Mouse (Mus musculus) liver, embryonic 11.5 days (tissue): ENCODE data around the gene Afap1. TPM values are rescaled to one million over a fixed set of nuclear protein-coding genes. Genes with fewer than 3 reads are reported as not detected.

ENCODE experiments used
- ATAC-seq: fragments of 200-750 bp; cut with Nextera tagmentation; replicated peaks from 2 replicates; pipeline ENCODE4 v1.8.0; 2017; ENCODE audit warnings: moderate number of reproducible peaks, mild to moderate bottlenecking, moderate TSS enrichment, moderate library complexity; ENCODE audit not compliant: low FRiP score
- DNase-seq: peaks from one replicate; pipeline ENCODE4 v3.0.0-alpha.2; 2017; ENCODE audit warnings: low spot score
- H3K27ac ChIP-seq: fragments of 300-500 bp; sonication (generic); 2 replicates; pipeline ENCODE4 v1.5.1; 2014; ENCODE audit warnings: mild to moderate bottlenecking, low read depth, low read length, control low read depth
- H3K27me3 ChIP-seq: fragments of 300-500 bp; sonication (generic); replicated peaks from 2 replicates; pipeline ENCODE4 v1.6.1; 2014; ENCODE audit warnings: low read length, mixed read lengths; ENCODE audit not compliant: control insufficient read depth, insufficient read depth
- H3K36me3 ChIP-seq: fragments of 300-500 bp; sonication (generic); 2 replicates; pipeline ENCODE4 v1.6.1; 2014; ENCODE audit warnings: mild to moderate bottlenecking, low read length, moderate library complexity, mixed read lengths; ENCODE audit not compliant: control insufficient read depth, insufficient read depth
- H3K4me1 ChIP-seq: fragments of 300-500 bp; sonication (generic); replicated peaks from 2 replicates; pipeline ENCODE4 v1.6.1; 2014; ENCODE audit warnings: low read length, mixed read lengths; ENCODE audit not compliant: control insufficient read depth, insufficient read depth
- H3K4me2 ChIP-seq: fragments of 300-500 bp; sonication (generic); 2 replicates; pipeline ENCODE4 v1.6.1; 2014; ENCODE audit warnings: mild to moderate bottlenecking, control low read depth, moderate library complexity
- H3K4me3 ChIP-seq: fragments of 300-500 bp; sonication (generic); 2 replicates; pipeline ENCODE4 v1.5.1; 2014; ENCODE audit warnings: low read depth, low read length, control low read depth
- H3K9ac ChIP-seq: fragments of 300-500 bp; sonication (generic); 2 replicates; pipeline ENCODE4 v1.6.1; 2014; ENCODE audit warnings: low read depth, low read length, control low read depth
- H3K9me3 ChIP-seq: fragments of 300-500 bp; sonication (generic); 2 replicates; pipeline ENCODE4 v1.6.1; 2016; ENCODE audit warnings: low read length, inconsistent platforms, mixed read lengths; ENCODE audit not compliant: control insufficient read depth
- WGBS: fragments of 180-500 bp; shearing (Covaris S2); extraction: QIAGEN DNeasy Blood & Tissue Kit; methylation state at CpG from one replicate; pipeline ENCODE4 v1.1.7; 2014; 5-methylcytosine and 5-hydroxymethylcytosine counted together
- polyA plus RNA-seq: library from polyadenylated mRNA; unstranded; fragments of >200 nt; fragmentation: Nextera tagmentation; extraction: Ambion mirVana; gene quantifications from 2 replicates; pipeline ENCODE4 v1.2.1, GENCODE M21; 2014

Gene Afap1
- polyA plus RNA-seq, 1 experiment from 2014 or later, result 6.8 TPM

GRCm38 (mm10) chr5:35901226-35901809, 8.2 kb downstream of the Afap1 start:
- peak overlapping the region; percentile 41 for H3K4me2 ChIP-seq
- 37% methylated on average over 11 of the region's 12 CpGs for WGBS
- peaks cover 14% of the 10 kb centered on the region for H3K4me1 ChIP-seq
- H3K4me3 ChIP-seq, result no peak overlapping the region
- H3K36me3 ChIP-seq, result no peaks in the 10 kb centered on the region
- no peak overlapping the region for H3K9ac ChIP-seq
- DNase-seq (no peak), ATAC-seq (peak; percentile 39)
- H3K27me3 ChIP-seq, result 0 out of 2 replicates have a peak, but pooled peaks cover under 1% of the 10 kb centered on the region
- no peaks in the 10 kb centered on the region for H3K9me3 ChIP-seq
- H3K27ac ChIP-seq, result peak overlapping the region; percentile 5

GRCm38 (mm10) chr5:35903456-35903855, 10.3 kb downstream of the Afap1 start:
- DNase-seq (no peak), ATAC-seq (no peak)
- H3K9ac ChIP-seq, result no peak overlapping the region
- no peak overlapping the region for H3K4me3 ChIP-seq
- H3K4me1 ChIP-seq, result peaks cover 14% of the 10 kb centered on the region
- no peak overlapping the region for H3K4me2 ChIP-seq
- H3K9me3 ChIP-seq, result no peaks in the 10 kb centered on the region
- H3K27ac ChIP-seq, result no peak overlapping the region
- H3K36me3 ChIP-seq, result no peaks in the 10 kb centered on the region
- WGBS, result 75% methylated on average over 8 of the region's 8 CpGs
- no peaks in the 10 kb centered on the region for H3K27me3 ChIP-seq

GRCm38 (mm10) chr5:35905283-35905682, 12.2 kb downstream of the Afap1 start:
- H3K9me3 ChIP-seq, result no peaks in the 10 kb centered on the region
- WGBS, result 59% methylated on average over 8 of the region's 8 CpGs
- H3K36me3 ChIP-seq, result no peaks in the 10 kb centered on the region
- ATAC-seq (no peak), DNase-seq (no peak)
- H3K4me1 ChIP-seq, result peaks cover 14% of the 10 kb centered on the region
- no peak overlapping the region for H3K27ac ChIP-seq
- H3K9ac ChIP-seq, result no peak overlapping the region
- H3K27me3 ChIP-seq, result no peaks in the 10 kb centered on the region
- no peak overlapping the region for H3K4me2 ChIP-seq
- no peak overlapping the region for H3K4me3 ChIP-seq

GRCm38 (mm10) chr5:35907090-35907489, 14.0 kb downstream of the Afap1 start:
- Histone ChIP-seq H3K27ac (no peak overlapping the region), H3K9me3 (no peaks in the 10 kb centered on the region), H3K4me1 (peaks cover 4% of the 10 kb centered on the region; the same call in 1 of the 2 replicates), H3K27me3 (no peaks in the 10 kb centered on the region), H3K4me3 (no peak overlapping the region), H3K9ac (no peak overlapping the region), H3K36me3 (no peaks in the 10 kb centered on the region), H3K4me2 (no peak overlapping the region)
- 75% methylated on average over 4 of the region's 4 CpGs for WGBS
- ATAC-seq, result no peak
- no peak for DNase-seq

GRCm38 (mm10) chr5:35907633-35908426, 14.7 kb downstream of the Afap1 start:
- Histone ChIP-seq H3K9ac (no peak overlapping the region), H3K27ac (peak overlapping the region; percentile 25; the same call in 1 of the 2 replicates), H3K36me3 (no peaks in the 10 kb centered on the region), H3K4me1 (peaks cover 4% of the 10 kb centered on the region; the same call in 1 of the 2 replicates), H3K4me2 (no peak overlapping the region), H3K27me3 (no peaks in the 10 kb centered on the region), H3K4me3 (no peak overlapping the region), H3K9me3 (no peaks in the 10 kb centered on the region)
- no peak for DNase-seq
- WGBS, result 67% methylated on average over 15 of the region's 15 CpGs
- no peak for ATAC-seq

GRCm38 (mm10) chr5:35908626-35909443, 15.7 kb downstream of the Afap1 start:
- H3K36me3 ChIP-seq, result no peaks in the 10 kb centered on the region
- ATAC-seq, result no peak
- H3K4me2 ChIP-seq, result no peak overlapping the region
- no peaks in the 10 kb centered on the region for H3K9me3 ChIP-seq
- H3K4me3 ChIP-seq, result no peak overlapping the region
- WGBS, result 72% methylated on average over 13 of the region's 13 CpGs
- H3K9ac ChIP-seq, result no peak overlapping the region
- H3K27me3 ChIP-seq, result no peaks in the 10 kb centered on the region
- 0 out of 2 replicates have a peak overlapping the region, but pooled peaks have one; percentile 26 for H3K27ac ChIP-seq
- no peak for DNase-seq
- H3K4me1 ChIP-seq, result peaks cover 4% of the 10 kb centered on the region; the same call in 1 of the 2 replicates

GRCm38 (mm10) chr5:35915629-35916300, 22.6 kb downstream of the Afap1 start:
- peaks cover 3% of the 10 kb centered on the region; the same call in 1 of the 2 replicates for H3K4me1 ChIP-seq

GRCm38 (mm10) chr5:35916666-35917065, 23.5 kb downstream of the Afap1 start:
- no peak for DNase-seq
- Histone ChIP-seq H3K9ac (no peak overlapping the region), H3K27ac (no peak overlapping the region), H3K4me1 (peaks cover 7% of the 10 kb centered on the region; the same call in 1 of the 2 replicates), H3K4me3 (no peak overlapping the region), H3K9me3 (no peaks in the 10 kb centered on the region), H3K36me3 (no peaks in the 10 kb centered on the region), H3K4me2 (no peak overlapping the region), H3K27me3 (no peaks in the 10 kb centered on the region)
- WGBS, result 76% methylated on average over 5 of the region's 5 CpGs
- no peak for ATAC-seq

More at GRCm38 (mm10) chr5:35915629-35916300, 22.6 kb downstream of the Afap1 start:
- no peaks in the 10 kb centered on the region for H3K9me3 ChIP-seq
- 84% methylated on average over 12 of the region's 12 CpGs for WGBS
- H3K4me3 ChIP-seq, result no peak overlapping the region
- H3K9ac ChIP-seq, result no peak overlapping the region
- H3K36me3 ChIP-seq, result no peaks in the 10 kb centered on the region
- H3K4me2 ChIP-seq, result no peak overlapping the region
- ATAC-seq (no peak), DNase-seq (no peak)
- no peak overlapping the region for H3K27ac ChIP-seq
- no peaks in the 10 kb centered on the region for H3K27me3 ChIP-seq
